Mouse (Mus musculus) ES-CJ7 (cell line): Measurements from ENCODE around the gene Tube1.

Source experiments
- DNase-seq: peaks from one replicate; pipeline ENCODE4 v3.0.0; 2011; ENCODE audit warnings: low read depth, low spot score

Tube1 gene

DNA sequence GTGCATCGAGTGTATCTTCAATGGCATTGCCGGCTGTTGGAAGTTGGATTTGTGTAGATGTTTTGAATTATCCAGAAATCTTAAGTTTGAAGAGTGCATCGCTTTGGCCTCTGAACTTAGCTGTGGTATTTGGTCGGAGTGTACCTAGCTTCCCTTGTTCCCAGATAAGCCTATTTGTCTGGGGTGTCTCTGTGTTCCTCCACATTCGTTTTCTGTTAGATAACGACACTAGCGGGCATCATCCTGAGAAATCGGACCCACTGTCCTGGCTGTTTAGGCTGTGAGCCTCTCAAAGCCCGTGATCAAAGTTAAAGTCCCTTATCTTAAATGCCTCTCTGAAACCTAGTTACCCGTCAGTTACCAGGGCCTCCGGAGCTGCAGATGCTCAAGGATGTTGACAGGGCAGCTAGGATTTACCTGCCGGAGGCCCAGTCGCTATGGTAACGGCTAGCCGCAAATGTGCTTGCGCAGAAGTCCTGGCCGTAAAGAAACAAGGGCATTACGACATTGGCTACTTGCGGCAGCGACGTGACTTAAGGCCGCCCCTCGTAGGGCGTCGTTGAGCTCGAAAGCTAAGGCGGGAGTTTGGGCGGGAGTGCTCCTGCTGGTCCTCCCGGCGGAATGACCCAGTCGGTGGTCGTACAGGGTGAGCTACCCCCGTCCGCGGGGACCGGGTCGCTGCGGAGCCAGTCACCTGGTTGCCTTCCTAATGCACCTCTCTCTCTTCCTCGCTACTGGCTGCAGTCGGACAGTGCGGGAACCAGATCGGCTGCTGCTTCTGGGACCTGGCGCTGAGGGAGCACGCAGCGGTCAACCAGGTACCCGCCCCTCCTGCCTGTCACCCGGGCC lies at the start of gene Tube1, which contains the start of gene Fam229b:
Tube1 (plus strand) TSS at position 515 of the 849 bp plus-strand sequence.
Fam229b (minus strand) TSS at position 453 of the 849 bp plus-strand sequence.
- peak; percentile 98 for DNase-seq

DNA sequence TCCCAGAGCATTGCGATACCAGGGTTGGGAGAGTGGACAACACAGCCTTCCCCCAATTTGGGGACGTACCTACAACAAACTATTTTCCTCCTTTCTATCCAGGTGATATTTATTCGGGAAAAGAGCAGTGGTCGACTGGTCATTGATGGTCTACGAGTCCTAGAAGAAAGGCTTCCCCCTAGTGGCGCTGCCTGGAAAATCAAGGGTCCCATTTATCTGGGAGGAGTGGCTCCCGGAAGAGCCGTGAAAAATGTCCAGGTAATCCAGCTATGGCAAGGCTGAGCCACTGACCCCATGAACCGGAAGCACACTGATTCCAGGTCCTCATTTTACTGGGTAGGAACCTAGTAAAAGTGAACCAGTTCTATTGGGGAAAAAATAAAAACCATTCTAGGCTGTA lies 36.8 kb upstream of the Tube1 start:
- DNase-seq = peak; percentile 77

DNA sequence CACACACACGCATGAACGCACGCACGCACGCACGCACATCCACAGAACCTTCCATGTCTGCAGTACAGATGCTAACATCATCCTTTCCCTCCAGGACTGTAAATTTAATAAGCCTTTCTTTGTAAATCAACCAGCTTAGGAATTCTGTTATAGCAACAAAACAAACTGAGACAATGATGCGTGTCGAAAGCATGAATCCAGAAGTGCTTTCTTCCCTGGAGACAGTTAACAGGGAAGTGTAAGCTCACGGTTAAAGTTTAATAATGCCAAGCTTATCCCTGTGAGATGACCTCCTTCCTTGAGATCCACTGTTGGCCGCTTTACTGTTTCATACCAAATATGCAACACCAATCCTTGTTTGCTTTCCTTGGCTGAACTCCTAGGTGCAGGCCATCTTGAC lies 35.0 kb upstream of the Tube1 start:
- DNase-seq = no peak

DNA sequence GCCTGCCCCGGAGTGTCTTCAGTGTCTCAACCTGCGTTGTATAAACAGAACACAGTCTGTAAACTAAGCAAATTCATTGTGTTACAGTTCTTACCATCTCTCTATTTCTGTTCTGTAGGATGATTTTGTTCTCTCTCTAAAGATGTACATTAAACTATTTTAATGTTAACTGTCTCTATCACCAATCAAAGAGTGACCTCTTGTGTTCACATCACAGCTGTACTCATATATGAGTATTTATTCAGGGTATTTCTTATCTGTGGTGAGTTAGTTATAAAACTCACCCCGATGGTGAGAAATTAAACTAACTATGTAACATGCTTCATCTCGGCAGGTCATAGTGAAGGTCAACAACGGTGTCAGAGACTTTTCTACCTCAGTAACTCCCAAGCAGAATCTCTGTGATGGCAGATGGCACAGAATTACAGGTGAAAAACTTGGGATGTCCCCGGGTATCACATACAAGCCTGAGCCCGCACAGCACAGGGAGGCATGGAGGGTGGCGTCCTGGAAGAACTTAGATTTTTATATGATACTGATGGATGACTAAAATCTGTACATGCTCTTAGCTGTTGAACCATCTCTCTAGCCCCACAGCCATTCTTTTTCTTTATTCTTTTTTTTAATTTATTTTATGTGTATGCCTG lies 28.9 kb upstream of the Tube1 start:
- DNase-seq = no peak

DNA sequence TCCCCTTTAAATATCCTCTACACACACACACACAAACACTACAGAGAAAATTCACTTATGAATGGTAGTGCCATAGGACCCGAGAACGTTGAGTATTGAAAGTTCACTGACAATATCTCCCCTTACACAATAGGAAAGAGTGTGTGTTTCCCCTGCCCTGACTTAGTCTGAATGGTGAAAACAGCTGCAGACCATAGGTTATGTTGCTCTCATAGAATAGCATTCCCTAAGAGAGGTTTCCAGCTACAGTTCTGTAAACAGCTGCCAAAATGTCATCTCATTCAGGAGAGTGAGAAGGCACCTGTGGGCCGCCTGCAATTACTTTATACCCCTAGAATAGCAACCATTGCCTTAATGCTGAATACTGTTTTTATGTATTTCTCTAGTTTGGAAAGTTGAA lies 27.4 kb upstream of the Tube1 start:
- DNase-seq = no peak

DNA sequence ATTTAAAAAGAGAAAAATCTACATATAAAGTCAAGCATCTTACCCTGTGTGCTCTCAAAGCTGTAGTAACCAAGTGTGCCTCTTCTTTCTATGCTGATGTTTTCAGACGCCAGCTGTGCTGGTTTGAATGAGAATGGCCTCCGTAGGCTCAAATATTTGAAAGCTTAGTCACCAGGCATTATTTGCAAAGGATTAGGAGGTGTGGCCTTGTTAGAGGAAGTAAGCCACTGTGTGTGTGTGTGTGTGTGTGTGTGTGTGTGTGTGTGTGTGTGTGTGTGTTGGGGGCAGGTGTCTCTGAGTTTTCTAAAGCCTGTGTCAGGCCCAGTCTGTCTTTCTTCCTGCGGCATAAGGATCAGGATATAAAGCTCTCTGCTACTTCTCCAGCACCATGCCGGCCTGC lies 26.8 kb upstream of the Tube1 start:
- peak; percentile 91 for DNase-seq

DNA sequence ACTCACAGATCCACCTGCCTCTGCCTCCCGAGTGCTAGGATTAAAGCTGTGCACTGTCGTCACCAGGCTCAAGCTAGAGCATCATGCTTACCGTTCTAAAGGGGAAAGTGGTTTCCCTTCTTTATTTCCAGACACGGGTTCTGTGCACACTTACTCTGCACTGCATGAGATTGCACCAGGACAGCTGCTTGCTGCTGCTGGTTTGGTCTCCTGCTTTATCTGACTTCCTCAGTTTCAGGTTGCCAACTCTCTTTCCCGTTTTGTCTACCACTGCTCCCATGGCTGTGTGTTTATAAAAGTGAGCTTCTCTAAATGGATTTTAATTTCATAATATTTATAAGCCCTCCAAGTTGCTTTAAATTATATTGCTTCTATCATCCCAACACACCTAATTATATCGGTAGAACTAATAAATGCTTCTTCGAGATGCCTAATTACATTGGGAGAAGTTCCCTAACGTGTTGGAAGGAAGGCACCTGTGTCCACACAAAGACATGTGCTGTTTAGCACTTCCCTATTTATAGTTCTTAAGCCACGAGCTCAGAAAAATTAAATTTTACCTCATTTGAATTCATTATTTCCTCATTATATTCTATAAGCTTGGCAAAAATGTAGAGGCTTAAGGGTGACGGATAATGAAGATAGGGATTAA lies 24.8 kb upstream of the Tube1 start:
- no peak for DNase-seq

DNA sequence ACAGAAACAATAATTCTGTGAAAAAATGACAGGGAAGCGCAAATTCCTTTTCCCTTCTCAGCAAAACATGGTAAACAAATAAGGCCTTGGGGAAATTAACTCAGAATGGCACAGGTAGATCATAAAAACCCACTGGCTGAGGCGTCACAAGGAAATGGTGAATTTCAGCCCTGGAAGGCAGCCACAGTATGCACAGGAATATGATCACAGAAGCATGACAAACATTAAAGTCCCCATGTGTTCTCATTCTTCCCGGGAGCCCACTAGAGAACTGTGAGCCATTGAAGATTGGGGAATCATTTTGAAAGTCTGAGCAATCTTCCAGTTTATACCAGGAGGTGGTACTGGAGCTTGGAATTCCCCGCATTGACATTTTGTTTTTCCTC lies 24.3 kb upstream of the Tube1 start:
- no peak for DNase-seq

DNA sequence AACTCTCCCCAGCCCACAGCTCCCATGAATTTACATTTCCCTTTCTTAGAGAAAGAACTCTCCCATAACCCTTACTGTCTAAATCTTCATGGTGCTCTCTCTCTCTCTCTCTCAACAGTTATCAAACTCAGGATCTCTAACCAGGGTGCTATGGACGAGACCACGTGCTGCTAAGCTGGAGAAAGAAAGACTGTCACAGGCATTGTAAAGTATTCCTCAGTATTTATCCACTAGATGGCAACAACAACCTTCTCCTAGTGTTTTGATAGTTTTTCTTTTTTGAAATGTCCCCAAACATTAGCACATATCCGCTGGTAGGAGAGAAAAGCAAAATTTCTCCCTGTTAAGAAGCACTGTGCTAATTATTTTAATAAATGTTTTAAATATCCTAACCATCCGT lies 12.4 kb upstream of the Tube1 start:
- DNase-seq = peak; percentile 28

DNA sequence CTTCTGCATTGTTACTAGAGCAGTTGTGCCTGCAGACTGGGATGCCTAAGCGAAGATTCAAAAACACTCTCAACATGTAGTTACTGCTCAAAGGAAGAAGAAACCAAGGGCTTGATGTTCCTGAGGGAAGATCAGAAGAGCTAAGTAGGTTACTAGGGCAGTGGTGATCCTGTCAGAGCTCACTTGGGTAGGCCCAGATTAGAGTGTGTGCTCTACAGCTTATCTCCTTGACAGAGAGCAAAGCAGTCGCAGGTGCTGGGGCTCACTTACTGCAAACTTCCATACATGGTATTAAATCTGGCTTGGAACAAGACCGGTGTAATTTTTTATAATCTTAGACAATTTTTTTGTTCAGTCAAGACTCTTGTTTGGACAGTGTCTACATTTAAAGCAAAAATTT lies 4.0 kb downstream of the Tube1 start:
- DNase-seq = no peak

DNA sequence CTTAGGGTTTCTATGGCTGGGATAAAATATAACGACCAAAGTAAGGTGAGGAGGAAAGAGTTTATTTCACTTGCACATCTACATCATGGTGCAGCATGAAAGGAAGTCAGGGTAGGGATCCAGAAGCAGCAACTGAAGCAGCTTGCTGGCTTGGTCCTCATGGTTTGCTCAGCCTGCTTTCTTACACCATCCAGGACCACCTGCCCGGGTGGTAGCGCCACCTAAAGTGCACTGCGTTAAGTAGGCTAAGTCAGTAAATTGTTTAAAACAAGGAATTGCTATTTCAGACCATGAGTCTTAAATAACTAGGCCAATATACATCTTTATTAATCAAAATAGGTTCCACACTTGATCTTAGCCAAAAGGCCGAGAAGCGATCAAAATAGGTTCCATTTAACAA lies 5.0 kb downstream of the Tube1 start:
- no peak for DNase-seq

DNA sequence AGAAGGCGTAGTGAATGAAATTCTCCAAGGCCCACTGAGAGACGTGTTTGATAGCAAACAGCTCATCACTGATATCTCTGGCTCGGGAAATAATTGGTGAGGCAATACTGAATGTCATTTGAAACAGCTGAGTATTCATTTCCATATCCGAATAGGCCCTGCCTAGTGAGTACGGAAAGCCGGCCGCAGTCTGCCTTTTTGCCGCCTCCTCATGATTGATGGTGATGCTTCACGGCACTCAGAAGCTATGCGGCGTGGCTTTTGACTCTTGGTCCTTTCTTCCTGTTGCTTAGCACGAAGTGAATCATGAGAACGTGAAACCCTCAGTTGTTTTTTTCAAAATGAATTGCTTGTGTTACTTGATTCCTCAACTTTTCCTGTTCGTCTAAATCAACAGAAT lies 7.1 kb downstream of the Tube1 start:
- DNase-seq = peak; percentile 56

DNA sequence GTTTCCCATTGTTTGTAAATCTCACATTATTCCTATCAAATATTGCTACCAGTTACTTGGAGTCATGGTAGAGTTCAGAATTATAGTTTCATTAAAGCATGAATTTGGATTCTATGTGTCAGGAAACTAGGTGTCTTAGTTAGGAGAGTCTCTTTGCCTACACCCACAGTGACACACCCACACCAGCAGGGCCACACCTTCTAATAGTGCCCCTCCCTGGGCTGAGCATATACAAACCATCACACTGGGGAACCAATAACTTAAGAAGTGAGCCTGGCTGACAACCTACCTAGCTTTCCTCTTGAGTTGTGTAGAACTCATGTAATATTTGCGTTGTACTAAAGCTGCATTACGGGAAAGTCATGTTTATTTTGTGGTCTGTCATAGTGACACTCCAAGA lies 7.6 kb downstream of the Tube1 start:
- no peak for DNase-seq

DNA sequence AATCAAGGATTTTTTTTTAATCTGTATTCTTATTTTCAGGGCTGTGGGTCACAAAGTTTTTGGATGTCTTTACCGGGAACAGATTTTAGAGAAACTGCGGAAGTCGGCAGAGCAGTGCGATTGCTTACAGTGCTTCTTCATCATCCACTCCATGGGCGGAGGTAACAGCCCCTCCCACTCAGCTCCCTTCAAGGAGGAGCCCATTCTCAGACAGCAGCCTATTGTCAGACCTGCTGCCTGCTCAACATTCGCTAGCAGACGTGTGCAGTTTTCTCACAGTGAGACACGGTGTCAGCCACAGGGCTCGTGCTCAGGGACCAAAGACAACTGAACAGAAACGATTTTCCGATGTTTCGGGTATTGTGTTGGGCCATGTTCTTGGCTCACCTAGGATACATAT lies 8.4 kb downstream of the Tube1 start:
- no peak for DNase-seq

DNA sequence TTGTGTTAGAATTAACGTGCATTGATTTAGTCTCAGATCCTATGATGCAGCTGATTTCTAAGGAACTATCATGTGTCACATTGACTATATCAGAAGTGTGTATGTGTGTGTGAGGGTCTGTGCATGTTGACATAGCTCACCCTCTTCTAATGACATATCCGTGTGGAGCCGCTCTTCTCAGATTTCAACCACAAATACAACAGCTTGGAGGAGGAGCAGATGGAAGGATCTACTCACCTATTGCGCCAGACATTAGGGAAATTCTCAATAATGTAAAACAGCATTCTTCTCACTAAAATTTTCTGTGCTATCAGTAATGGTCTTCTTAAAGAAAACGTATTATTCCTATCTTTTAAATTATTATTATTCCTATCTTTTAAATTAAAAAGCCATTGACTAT lies 22.9 kb downstream of the Tube1 start:
- DNase-seq = no peak

DNA sequence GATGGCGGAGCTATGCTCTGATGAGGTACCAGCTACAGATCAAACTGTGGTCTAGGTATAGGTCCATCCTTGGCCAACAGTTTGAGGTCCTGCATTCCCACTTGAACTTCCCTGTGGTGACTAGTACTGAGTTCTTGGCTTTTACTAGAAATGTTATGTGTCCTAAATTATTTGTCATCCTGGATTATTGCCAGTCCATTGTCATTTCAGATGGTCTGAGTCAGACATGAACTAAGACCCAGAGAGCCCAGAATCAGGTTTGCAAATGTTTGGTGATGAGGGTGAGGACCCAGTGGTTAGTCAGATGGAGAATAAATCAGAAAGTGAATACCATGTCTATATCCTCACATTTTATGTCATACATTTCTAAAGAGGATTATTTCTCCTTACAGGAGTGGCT lies 23.5 kb downstream of the Tube1 start:
- DNase-seq = no peak

DNA sequence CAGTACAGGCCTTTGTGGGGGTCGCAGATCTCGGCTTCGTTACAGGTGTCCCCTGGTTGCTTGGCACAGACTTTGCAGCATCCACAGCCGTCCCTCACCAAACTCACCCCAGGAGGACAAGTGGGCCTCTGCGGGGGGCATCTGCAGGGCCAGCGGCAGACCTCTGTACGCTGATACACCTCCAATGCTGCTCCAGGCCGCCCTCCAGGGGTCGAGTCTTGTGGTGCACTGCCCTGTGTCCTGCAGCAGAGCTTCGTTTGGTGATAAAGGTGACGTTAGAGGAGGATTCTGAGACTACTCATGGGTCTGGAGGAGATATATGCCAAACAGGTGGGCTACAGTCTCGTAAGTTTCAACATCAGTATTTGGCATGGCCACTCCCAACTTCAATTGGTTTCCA lies 24.5 kb downstream of the Tube1 start:
- DNase-seq = peak; percentile 41

DNA sequence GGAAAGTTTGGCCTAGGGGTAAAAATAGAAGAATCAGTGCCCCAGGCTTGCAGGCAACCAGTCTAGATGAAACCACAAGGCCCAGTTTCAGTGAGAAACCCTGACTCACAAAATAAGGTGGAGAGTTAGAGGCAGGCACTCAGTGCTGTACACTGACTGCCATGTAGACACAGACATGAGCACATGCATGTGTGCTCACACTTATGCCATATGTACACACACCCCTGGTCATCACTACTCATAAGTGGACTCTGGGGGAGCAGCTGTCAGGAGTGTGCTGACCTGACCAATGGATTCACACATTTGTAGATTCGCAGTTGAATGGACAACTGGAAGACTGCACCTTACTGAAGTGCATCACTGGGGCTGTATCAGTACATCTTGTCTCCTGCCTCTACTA lies 27.6 kb downstream of the Tube1 start:
- no peak for DNase-seq

DNA sequence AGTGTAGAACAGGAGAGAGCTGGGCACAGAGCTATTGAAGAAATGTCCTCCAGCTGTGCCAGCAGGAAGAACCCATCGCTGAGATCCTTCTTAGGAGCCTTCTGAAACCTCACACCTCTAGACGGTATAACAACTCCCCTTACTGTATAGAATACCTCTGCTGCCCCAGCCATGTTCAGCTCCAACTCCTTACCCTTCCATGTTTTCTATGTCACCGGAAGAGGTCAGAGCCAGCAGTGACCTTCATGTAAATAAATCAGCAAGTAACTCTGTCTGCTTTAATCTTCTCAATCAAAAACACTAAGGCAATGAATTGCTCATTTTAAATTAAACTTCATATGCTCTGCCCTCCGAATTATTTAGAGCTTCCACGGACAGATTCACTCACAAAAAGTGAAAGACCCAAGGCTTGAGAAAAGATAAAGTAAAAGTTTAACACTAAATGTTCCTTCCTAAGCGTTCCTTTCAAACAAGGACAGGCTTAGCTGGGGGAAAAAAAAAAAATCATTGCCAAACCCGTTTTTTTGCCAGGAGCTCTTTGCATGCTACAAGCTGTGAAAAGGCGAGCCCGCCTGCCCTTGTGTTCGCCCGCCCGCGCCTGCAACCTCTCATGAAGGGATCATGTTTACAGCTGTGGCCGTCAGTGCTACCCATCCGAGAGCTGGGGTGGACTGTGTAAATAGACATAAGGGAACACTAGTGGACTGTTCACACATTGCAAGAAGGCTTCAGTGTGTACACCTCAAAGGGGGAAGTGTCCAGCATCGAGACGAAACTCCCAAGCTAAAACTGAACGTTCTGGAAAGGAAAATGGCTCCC lies 29.1 kb downstream of the Tube1 start:
- no peak for DNase-seq

DNA sequence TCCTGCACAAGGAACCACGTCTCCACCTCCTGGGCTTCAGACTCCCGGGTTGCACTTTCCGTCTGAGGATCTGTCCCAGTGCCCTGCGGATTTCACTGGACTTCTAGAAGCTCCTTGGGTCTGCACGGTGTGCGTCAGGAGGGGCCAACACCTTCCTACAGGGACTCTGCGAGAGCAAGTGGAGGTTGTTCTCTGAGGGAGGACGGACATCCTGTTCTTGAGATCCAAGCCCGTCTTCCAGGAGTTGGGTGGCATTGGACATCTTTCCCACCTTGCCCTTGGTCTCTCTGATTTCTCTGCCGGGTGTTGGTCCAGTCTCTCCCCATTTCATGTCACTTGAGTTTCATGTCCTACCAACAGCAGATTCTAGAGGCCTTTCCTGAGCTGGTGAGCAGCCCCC lies 29.9 kb downstream of the Tube1 start, which contains the start of gene Ccn6:
Ccn6 (minus strand) TSS at position 101 of the 400 bp plus-strand sequence.
- no peak for DNase-seq

DNA sequence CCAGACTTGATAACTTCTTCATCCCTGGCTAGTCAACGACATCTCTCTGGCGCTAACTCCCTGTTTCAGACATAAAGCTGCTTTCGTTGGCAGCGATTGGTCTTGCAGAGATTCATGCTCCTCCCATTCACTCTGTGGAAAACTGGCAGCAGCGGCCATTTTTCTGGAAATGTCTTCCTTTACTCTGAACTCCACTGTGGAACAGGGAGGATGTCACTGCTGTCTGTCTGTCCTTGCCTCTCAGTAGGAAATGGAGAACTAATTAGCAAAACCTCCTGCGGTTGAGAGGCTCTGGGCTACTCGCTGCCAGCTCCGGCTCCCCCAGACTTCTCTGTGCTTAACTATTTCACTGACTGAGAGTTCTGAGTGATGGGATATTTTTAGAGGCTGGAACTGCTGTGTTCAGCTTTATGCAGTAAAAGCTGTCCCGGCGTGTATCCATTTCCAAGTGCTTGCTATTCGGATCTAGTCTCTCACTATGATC lies 31.9 kb downstream of the Tube1 start:
- DNase-seq = peak; percentile 25

DNA sequence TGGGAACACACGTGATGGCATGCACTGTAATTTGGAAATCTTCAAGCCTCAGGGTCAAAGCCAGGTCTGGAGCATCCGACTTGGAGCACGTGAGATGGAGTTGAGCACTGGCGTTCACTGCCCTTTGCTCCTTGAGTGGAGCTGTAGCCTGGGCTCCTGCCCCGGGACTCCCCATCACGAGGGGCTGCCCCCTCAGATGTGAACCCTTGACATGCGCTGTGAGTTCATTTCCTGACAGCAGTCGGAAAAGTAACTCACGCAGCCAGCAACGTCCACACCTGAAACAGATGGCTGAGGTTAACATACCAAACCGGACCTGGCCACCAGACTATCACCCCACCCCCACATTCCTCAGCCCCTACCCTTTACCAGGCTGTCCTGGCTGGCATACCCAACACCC lies 33.8 kb downstream of the Tube1 start:
- no peak for DNase-seq
